Mouse (Mus musculus) kidney, postnatal 0 days (tissue): Measurements from ENCODE around the gene Chmp2b. TPM values are rescaled to one million over a fixed set of nuclear protein-coding genes. Genes with fewer than 3 reads are reported as not detected.

Experiments
- ATAC-seq: fragments of 200-750 bp; cut with Nextera tagmentation; replicated peaks from 2 replicates; pipeline ENCODE4 v1.8.0; 2017; ENCODE audit warnings: low read depth, moderate number of reproducible peaks, moderate TSS enrichment, moderate library complexity; ENCODE audit not compliant: low FRiP score
- DNase-seq: peaks from one replicate; pipeline ENCODE4 v3.0.0-alpha.2; 2016; ENCODE audit warnings: low spot score
- H3K27ac ChIP-seq: fragments of 300-500 bp; sonication (generic); 2 replicates; pipeline ENCODE4 v1.5.1; 2014; ENCODE audit warnings: mild to moderate bottlenecking
- H3K27me3 ChIP-seq: fragments of 300-500 bp; sonication (generic); 2 replicates; pipeline ENCODE4 v1.6.1; 2014; ENCODE audit warnings: low read length, mixed read lengths; ENCODE audit not compliant: insufficient read depth
- H3K36me3 ChIP-seq: fragments of 300-500 bp; sonication (generic); 2 replicates; pipeline ENCODE4 v1.6.1; 2014; ENCODE audit warnings: low read length, mixed read lengths; ENCODE audit not compliant: insufficient read depth
- H3K4me1 ChIP-seq: fragments of 300-500 bp; sonication (generic); replicated peaks from 2 replicates; pipeline ENCODE4 v1.6.1; 2014; ENCODE audit warnings: antibody characterized with exemption, low read length, mixed read lengths; ENCODE audit not compliant: insufficient read depth
- H3K4me2 ChIP-seq: fragments of 300-500 bp; sonication (generic); 2 replicates; pipeline ENCODE4 v1.6.1; 2014; ENCODE audit warnings: mild to moderate bottlenecking, low read length, moderate library complexity, mixed read lengths
- H3K4me3 ChIP-seq: fragments of 300-500 bp; sonication (generic); replicated peaks from 2 replicates; pipeline ENCODE4 v1.5.1; 2014; ENCODE audit warnings: low read depth, low read length
- H3K9ac ChIP-seq: fragments of 300-500 bp; sonication (generic); 2 replicates; pipeline ENCODE4 v1.6.1; 2014; ENCODE audit warnings: low read depth, low read length
- H3K9me3 ChIP-seq: fragments of 300-500 bp; sonication (generic); replicated peaks from 2 replicates; pipeline ENCODE4 v1.6.1; 2016; ENCODE audit warnings: low read length, inconsistent platforms, mixed read lengths
- CTCF ChIP-seq: IDR thresholded peaks from 2 replicates; pipeline ENCODE4 v1.5.1; 2016; ENCODE audit warnings: antibody characterized with exemption, low read depth, mild to moderate bottlenecking, moderate library complexity
- WGBS: fragments of 180-500 bp; shearing (Covaris S2); extraction: QIAGEN DNeasy Blood & Tissue Kit; methylation state at CpG from one replicate; pipeline ENCODE4 v1.1.7; 2014; 5-methylcytosine and 5-hydroxymethylcytosine counted together
- polyA plus RNA-seq: library from polyadenylated mRNA; unstranded; fragments of >200 nt; fragmentation: Nextera tagmentation; extraction: Ambion mirVana; gene quantifications from 2 replicates; pipeline ENCODE4 v1.2.1, GENCODE M21; 2015

Gene Chmp2b
- polyA plus RNA-seq, 1 experiment from 2014 or later = 126 TPM

GRCm38 (mm10) chr16:65496030-65496429 lies 66.5 kb downstream of the Chmp2b start:
- H3K36me3 ChIP-seq = no peaks in the 10 kb centered on the region
- ATAC-seq (no peak), DNase-seq (no peak)
- H3K4me2 ChIP-seq = no peak overlapping the region
- WGBS = 65% methylated on average over 5 of the region's 5 CpGs
- H3K4me3 ChIP-seq = no peak overlapping the region
- no peaks in the 10 kb centered on the region for H3K4me1 ChIP-seq
- no peak overlapping the region for H3K27ac ChIP-seq
- no peak overlapping the region for H3K9ac ChIP-seq
- no peaks in the 10 kb centered on the region for H3K27me3 ChIP-seq
- no peak for TF ChIP-seq CTCF
- H3K9me3 ChIP-seq = no peaks in the 10 kb centered on the region

Other genes starting within 250 kb of the Chmp2b start
- 0.05 TPM in 1 of 2 replicates, not detected in the other for gene Pou1f1, start 42.2 kb downstream of the Chmp2b start, polyA plus RNA-seq